Mouse (Mus musculus): ENCODE measurements at regions not wholly inside any gene's neighbourhood (a gene's known extent, or its start where the extent isn't known, plus 50 kb on each side); places are given as distances from the start of the nearest gene placed in this dataset.

DNA sequence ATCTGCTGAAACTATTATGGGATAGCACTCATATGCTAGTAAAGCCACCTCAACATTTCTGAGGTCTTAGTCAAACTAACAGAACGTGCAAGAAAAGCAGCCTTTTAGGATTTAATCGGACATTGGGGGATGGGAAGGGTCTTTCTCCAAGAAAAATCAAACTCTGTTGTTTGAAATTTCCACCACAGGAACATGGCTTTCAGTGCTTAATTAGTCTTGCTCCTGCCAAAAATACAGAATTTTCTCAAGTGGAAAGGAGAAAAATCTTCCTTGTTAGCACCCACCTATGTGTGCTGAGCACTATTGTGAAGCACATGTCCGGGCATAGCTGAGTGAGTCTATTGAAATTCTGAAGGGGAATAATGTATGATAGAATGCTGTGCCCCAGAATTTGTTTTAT, 1470.0 kb downstream of the Slc22a22 start:
- TF ChIP-seq POLR2A (IDR thresholded peaks at IDR 0.05; ENCODE audit: insufficient read length, low read depth) (no peak), POLR2AphosphoS2 (IDR thresholded peaks at IDR 0.05; ENCODE audit: insufficient read length, low read depth) (no peak), E2F4 (IDR thresholded peaks at IDR 0.05; ENCODE audit: insufficient read depth) (no peak), USF1 (IDR thresholded peaks at IDR 0.05; ENCODE audit: low read depth) (no peak), MYOG (IDR thresholded peaks at IDR 0.05; ENCODE audit: control insufficient read depth in 1 of 3, insufficient read depth in 1 of 3, insufficient read length in 2 of 3, low read depth in 2 of 3) (no peak), SRF (IDR thresholded peaks at IDR 0.05; ENCODE audit: control insufficient read depth, insufficient read length, low read depth) (no peak), TCF12 (IDR thresholded peaks at IDR 0.05; ENCODE audit: insufficient read depth, poor library complexity, severe bottlenecking) (no peak), CEBPB (IDR thresholded peaks at IDR 0.05; ENCODE audit: insufficient read depth, poor library complexity, severe bottlenecking) (no peak), TCF3 (IDR thresholded peaks at IDR 0.05; ENCODE audit: insufficient read length, low read depth) (no peak), REST (IDR thresholded peaks at IDR 0.05; ENCODE audit: insufficient read depth, insufficient read length) (no peak), MYOD1 (IDR thresholded peaks at IDR 0.05; ENCODE audit: control insufficient read depth in 1 of 3, insufficient read length in 2 of 3, low read depth in 2 of 3) (no peak), MAX (IDR thresholded peaks at IDR 0.05; ENCODE audit: low read depth) (no peak)

DNA sequence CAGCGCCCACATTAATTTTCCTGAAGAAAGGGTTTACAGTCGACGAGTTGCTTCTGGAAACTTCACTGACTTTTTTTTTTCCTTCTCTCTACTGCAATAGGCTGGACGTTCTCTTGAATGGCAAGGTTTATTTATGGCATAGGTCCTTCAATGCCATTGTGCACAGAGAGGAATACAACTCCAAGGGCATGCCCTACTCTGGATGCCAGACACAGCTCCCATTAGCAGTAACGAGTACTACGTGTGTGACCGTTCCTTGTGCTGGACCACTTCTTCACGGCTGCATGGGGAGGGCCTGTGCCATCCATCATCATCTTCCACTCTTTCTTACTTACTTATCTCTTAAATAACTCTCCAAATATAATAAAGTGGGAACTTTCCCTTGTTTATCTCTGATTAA, 1472.1 kb downstream of the Slc22a22 start:
- Histone ChIP-seq H3K4me3 (no peak overlapping the region), H3K27me3 (ENCODE audit: control insufficient read depth, insufficient read depth, insufficient read length) (no peaks in the 10 kb centered on the region), H3K4me2 (ENCODE audit: low read depth) (no peak overlapping the region), H3K36me3 (ENCODE audit: control insufficient read depth, insufficient read depth) (no peaks in the 10 kb centered on the region), H3ac (ENCODE audit: control insufficient read depth, insufficient read length) (no peak overlapping the region), H3K79me2 (ENCODE audit: control insufficient read depth, insufficient read depth) (no peaks in the 10 kb centered on the region)
- TF ChIP-seq MYOD1 (IDR thresholded peaks at IDR 0.05; ENCODE audit: control insufficient read depth in 1 of 3, insufficient read length in 2 of 3, low read depth in 2 of 3) (no peak), MAX (IDR thresholded peaks at IDR 0.05; ENCODE audit: low read depth) (no peak), REST (IDR thresholded peaks at IDR 0.05; ENCODE audit: insufficient read depth, insufficient read length) (no peak), CEBPB (IDR thresholded peaks at IDR 0.05; ENCODE audit: insufficient read depth, poor library complexity, severe bottlenecking) (no peak), USF1 (IDR thresholded peaks at IDR 0.05; ENCODE audit: low read depth) (no peak), TCF3 (IDR thresholded peaks at IDR 0.05; ENCODE audit: insufficient read length, low read depth) (no peak), MYOG (IDR thresholded peaks at IDR 0.05; ENCODE audit: control insufficient read depth in 1 of 3, insufficient read depth in 1 of 3, insufficient read length in 2 of 3, low read depth in 2 of 3) (no peak), TCF12 (IDR thresholded peaks at IDR 0.05; ENCODE audit: insufficient read depth, poor library complexity, severe bottlenecking) (no peak), E2F4 (IDR thresholded peaks at IDR 0.05; ENCODE audit: insufficient read depth) (no peak), SRF (IDR thresholded peaks at IDR 0.05; ENCODE audit: control insufficient read depth, insufficient read length, low read depth) (no peak), POLR2A (IDR thresholded peaks at IDR 0.05; ENCODE audit: insufficient read length, low read depth) (no peak), POLR2AphosphoS2 (IDR thresholded peaks at IDR 0.05; ENCODE audit: insufficient read length, low read depth) (no peak)

More for the DNA sequence above, 1470.0 kb downstream of the Slc22a22 start:
- Histone ChIP-seq H3K4me3 (no peak overlapping the region), H3K27me3 (ENCODE audit: control insufficient read depth, insufficient read depth, insufficient read length) (no peaks in the 10 kb centered on the region), H3K36me3 (ENCODE audit: control insufficient read depth, insufficient read depth) (no peaks in the 10 kb centered on the region), H3K79me2 (ENCODE audit: control insufficient read depth, insufficient read depth) (no peaks in the 10 kb centered on the region), H3K4me2 (ENCODE audit: low read depth) (no peak overlapping the region), H3ac (ENCODE audit: control insufficient read depth, insufficient read length) (no peak overlapping the region)

DNA sequence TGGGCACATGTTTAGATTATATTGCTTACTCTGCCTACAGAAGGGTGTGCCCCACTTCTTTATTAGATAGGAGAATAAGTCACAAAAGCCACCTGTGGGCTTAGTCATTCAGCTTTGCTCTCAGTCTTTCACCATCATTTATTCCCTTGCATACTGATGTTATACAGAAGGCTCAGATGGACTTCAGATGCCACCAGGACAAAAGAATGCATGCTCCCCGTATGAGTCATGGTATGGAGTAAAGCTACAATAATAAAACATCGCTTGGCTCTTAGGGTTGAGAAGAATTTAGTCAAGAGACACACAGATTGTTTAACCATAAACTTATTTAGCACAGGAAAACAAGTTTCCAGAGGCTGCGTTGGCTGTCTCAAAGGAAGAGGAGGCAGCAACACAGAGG, 1473.5 kb downstream of the Slc22a22 start:
- H3K27me3 ChIP-seq (ENCODE audit: control insufficient read depth, insufficient read depth, insufficient read length): no peaks in the 10 kb centered on the region
- TF ChIP-seq CEBPB (IDR thresholded peaks at IDR 0.05; ENCODE audit: insufficient read depth, poor library complexity, severe bottlenecking) (0 out of 2 replicates have a peak, but pooled peaks have one; percentile 29), TCF3 (IDR thresholded peaks at IDR 0.05; ENCODE audit: insufficient read length, low read depth) (no peak)
- H3K79me2 ChIP-seq (ENCODE audit: control insufficient read depth, insufficient read depth): no peaks in the 10 kb centered on the region
- no peak overlapping the region for H3K4me2 ChIP-seq (ENCODE audit: low read depth)
- H3K36me3 ChIP-seq (ENCODE audit: control insufficient read depth, insufficient read depth): no peaks in the 10 kb centered on the region
- H3ac ChIP-seq (ENCODE audit: control insufficient read depth, insufficient read length): no peak overlapping the region
- no peak overlapping the region for H3K4me3 ChIP-seq

DNA sequence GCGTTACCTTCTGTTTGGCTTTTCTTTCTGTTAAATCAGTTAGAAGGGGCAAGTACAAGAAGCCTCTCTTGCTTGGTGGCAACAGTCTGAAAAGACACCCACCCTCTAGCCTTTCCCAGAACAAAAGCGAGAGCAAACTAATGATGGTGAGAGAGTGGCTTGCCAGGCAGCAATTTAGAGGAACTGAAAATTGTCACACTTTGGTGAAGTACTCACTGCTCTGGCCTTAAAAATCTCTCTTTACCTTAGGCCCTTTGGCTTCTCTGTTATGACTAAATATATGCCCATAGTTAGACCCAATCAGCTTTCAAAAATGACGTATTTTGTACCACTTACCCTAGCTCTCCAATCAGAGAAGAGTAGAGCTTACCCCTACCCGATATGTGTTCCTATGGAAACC, 1477.8 kb downstream of the Slc22a22 start:
- Histone ChIP-seq H3K27me3 (ENCODE audit: control insufficient read depth, insufficient read depth, insufficient read length) (no peaks in the 10 kb centered on the region), H3K79me2 (ENCODE audit: control insufficient read depth, insufficient read depth) (no peaks in the 10 kb centered on the region), H3K4me2 (ENCODE audit: low read depth) (no peak overlapping the region), H3K4me3 (no peak overlapping the region), H3K36me3 (ENCODE audit: control insufficient read depth, insufficient read depth) (no peaks in the 10 kb centered on the region), H3ac (ENCODE audit: control insufficient read depth, insufficient read length) (no peak overlapping the region)
- TF ChIP-seq MYOD1 (IDR thresholded peaks at IDR 0.05; ENCODE audit: control insufficient read depth in 1 of 3, insufficient read length in 2 of 3, low read depth in 2 of 3) (no peak), TCF12 (IDR thresholded peaks at IDR 0.05; ENCODE audit: insufficient read depth, poor library complexity, severe bottlenecking) (no peak), MYOG (IDR thresholded peaks at IDR 0.05; ENCODE audit: control insufficient read depth in 1 of 3, insufficient read depth in 1 of 3, insufficient read length in 2 of 3, low read depth in 2 of 3) (no peak), POLR2A (IDR thresholded peaks at IDR 0.05; ENCODE audit: insufficient read length, low read depth) (no peak), USF1 (IDR thresholded peaks at IDR 0.05; ENCODE audit: low read depth) (no peak), E2F4 (IDR thresholded peaks at IDR 0.05; ENCODE audit: insufficient read depth) (no peak), MAX (IDR thresholded peaks at IDR 0.05; ENCODE audit: low read depth) (no peak), REST (IDR thresholded peaks at IDR 0.05; ENCODE audit: insufficient read depth, insufficient read length) (no peak), CEBPB (IDR thresholded peaks at IDR 0.05; ENCODE audit: insufficient read depth, poor library complexity, severe bottlenecking) (no peak), TCF3 (IDR thresholded peaks at IDR 0.05; ENCODE audit: insufficient read length, low read depth) (no peak), POLR2AphosphoS2 (IDR thresholded peaks at IDR 0.05; ENCODE audit: insufficient read length, low read depth) (no peak), SRF (IDR thresholded peaks at IDR 0.05; ENCODE audit: control insufficient read depth, insufficient read length, low read depth) (no peak)

DNA sequence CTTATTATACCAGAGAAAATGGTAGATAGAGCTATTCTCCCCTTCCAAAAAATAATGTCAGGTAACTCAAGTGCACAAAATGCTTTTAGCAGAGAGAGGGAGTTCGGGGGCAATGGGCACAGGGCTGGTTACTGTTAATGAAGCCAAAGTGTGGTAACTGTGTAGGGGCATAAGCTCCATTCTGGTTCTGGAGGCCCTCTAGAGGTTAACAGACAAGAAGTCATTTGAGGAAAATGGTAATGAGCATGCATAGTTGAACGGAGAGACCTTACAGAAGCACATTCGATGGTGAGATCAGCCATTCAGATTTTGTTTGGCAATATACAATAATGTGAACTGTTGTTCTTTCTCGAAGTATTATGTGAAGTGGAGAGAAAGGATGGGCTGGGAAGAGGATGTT, 1479.4 kb downstream of the Slc22a22 start:
- Histone ChIP-seq H3K4me2 (ENCODE audit: low read depth) (no peak overlapping the region), H3K79me2 (ENCODE audit: control insufficient read depth, insufficient read depth) (no peaks in the 10 kb centered on the region), H3K27me3 (ENCODE audit: control insufficient read depth, insufficient read depth, insufficient read length) (no peaks in the 10 kb centered on the region), H3K36me3 (ENCODE audit: control insufficient read depth, insufficient read depth) (no peaks in the 10 kb centered on the region), H3K4me3 (no peak overlapping the region), H3ac (ENCODE audit: control insufficient read depth, insufficient read length) (no peak overlapping the region)
- no peak for TF ChIP-seq TCF3 (IDR thresholded peaks at IDR 0.05; ENCODE audit: insufficient read length, low read depth)
- TF ChIP-seq POLR2AphosphoS2 (IDR thresholded peaks at IDR 0.05; ENCODE audit: insufficient read length, low read depth): no peak
